Mouse (Mus musculus): Measurements from ENCODE around the gene 4930522H14Rik.

4930522H14Rik gene

DNA sequence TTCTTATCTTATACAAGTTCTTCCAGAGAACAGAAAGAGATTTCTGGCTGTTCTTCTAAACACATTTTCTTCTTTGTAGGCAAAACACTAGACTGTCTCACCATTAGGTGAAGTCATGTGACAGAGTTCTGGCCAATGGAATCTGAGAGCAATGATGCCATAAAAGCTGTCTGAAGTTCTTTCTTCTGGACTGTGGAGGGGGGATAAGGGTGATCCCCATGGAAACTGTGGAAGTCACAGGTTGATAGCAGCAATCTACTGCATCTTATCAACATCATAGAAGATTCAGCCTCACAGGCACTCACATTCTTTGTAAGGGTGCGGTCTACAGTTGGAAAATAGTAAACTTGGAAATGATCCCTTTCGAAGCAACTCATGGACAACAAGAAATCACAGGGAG is at the start of gene 4930522H14Rik:
TSS of gene 4930522H14Rik (minus strand) at position 187 of the 400 bp plus-strand sequence.
- in situ Hi-C loops (cut with MseI, MboI): no loop called here

DNA sequence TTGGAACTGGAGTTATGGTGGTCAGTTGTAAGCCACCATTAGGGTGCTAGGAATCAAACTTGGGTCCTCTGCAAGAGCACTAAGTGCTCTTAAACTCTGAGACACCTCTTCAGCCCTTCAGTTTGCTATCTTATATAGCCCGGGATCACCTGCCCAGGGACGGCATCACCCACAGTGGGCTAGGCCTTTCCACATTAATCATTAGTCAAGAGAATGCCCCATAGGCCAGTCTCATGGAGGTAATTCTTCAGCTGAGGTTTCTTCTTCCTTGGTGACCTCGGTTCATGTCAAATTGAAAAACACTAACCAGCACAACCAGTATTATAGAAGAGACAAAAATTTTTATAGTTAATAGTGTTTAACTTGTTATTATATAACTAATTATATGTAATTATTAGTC is 47.3 kb upstream of the 4930522H14Rik start:
- in situ Hi-C loops (cut with MseI, MboI): no loop called here

DNA sequence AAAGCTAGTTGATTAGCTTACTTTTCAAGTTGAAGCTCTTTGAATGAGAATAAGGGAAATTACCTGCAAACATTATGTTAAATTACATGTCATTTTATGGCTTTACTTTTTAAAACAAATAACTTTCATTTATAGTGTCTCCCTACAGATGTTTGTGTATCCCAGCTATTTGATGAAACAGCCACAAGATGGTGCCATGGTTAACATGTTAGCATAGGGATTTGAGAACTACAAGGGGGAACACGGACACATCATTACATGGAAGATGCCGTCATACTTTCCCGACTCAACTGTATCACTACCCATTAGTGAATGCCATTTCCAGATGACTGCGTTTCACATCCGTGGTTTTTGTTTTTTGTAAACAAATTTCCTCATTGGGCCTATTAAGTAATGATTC is 45.8 kb upstream of the 4930522H14Rik start:
- in situ Hi-C loops (cut with MseI, MboI): no loop called here

GRCm38 (mm10) chr4:109574845-109575244 is 43.7 kb upstream of the 4930522H14Rik start:
- in situ Hi-C loops (cut with MseI, MboI): no loop called here

- in situ Hi-C loops (cut with MseI, MboI): no loop called here
Measured at GRCm38 (mm10) chr4:109574331-109574730, 43.2 kb upstream of the 4930522H14Rik start.

DNA sequence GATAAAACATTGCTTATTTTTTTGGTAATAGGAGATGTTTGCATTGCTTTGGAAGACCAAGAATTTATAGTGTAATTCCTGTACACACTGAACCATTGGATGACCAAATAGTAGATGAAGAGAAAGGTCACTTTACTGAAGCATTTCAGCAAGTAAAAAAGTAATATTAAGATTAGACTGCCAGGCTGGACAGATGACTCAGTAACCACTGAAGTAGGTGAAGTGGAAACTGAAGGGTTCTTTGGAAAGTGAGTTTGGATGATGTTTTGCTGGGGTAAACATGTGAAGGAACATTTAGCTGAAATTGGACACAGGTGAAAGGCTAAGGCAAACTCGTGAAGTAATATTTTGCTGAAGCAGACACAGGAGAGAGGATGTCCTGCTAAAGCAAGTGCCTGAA is 41.5 kb upstream of the 4930522H14Rik start:
- in situ Hi-C loops (cut with MseI, MboI): no loop called here

DNA sequence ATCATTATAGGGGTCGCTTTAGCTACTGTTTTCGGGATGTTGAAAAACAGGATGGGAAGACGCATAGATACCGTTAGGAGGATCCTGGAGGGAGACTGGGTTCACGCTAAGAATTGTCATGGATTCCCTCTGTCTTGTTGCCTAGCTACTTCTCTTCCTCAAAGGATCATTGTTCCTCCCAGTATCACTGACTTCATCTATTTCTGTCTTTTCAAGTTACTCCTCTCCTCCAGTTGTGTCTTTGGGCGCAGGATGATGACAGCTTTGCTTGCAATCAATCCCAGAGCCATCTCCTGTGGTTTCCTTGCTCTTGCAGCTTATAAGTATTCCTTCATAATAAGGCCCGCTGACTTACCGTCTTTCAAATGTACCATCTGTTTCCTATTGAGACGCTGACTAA is 38.3 kb upstream of the 4930522H14Rik start:
- in situ Hi-C loops (cut with MseI, MboI): no loop called here

DNA sequence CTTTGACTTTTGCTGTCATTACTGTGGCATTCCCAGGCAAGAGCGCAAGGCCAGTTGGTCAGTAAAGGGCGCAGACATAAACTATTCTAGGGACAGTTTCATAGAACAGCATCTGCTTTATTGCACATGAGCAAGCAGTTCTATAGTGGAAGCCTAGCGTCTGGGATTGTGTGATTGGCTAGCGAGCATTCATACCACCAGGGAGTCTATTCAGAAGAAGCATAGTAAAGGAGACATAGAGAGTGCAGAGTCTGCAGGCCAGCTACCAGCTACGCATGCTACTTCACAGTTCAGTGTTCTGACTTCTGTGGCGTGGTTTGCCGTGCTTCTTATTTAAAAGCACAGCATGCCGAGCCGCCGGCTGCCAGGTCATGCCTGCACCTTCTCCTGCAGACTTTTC is 37.9 kb upstream of the 4930522H14Rik start:
- in situ Hi-C loops (cut with MseI, MboI): no loop called here

DNA sequence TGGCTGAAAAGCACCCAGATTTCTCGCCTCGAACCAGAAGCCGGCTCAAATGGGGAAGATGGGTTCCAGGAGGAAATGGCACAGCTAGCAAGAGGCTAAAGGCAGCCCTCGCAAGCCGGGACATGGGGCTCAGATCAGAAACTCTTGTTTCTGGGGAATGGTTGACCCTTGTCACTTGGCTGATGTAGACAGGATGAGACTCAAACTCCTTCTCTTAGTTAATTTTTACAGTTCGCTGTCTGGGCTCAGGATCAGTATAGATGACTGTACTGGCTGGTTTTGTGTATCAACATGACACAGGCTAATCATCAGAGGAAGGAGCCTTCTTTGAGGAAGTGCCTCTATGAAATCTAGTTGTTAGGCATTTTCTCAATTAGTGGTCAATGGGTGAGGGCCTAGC is 33.6 kb upstream of the 4930522H14Rik start:
- in situ Hi-C loops (cut with MseI, MboI): no loop called here

DNA sequence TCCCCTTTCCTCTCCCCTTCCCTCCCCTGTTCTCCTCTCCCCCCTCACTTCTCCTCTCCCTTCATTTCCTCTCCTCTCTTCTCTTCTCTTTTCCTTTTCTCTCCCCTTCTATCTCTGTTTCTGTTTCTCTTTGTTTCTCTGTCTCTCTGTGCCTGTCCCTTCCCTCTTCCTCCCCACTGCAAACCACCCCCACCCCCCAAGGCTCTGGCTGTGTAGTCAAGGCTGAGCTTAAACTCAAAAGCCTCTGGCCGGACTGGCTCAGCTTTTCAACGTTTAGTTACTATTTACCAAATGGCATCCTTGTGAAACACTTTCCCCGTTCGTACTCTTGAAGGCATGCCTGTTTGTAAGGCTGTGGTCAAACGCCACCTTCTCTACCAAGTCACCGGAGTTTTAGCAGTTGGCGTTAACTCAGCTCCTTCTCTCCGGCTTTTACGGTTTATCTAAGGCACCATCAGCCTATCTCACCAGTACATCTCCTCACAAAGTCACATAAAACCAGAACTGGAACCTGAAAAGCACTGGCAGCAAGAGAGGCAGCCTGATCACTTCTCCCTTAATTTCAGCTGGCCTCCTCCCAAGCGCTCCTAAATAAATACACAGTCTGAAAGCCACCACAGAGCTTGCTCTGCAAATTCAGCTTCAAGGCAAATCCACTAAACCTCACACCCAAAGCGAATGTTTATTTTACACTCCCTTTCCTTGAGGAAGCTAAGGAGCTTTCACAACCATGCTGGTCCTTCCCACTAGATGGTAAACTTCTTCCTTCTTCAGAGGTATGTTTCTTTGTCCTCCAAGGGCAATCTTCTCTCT is 19.4 kb upstream of the 4930522H14Rik start:
- in situ Hi-C loops (cut with MseI, MboI): no loop called here

DNA sequence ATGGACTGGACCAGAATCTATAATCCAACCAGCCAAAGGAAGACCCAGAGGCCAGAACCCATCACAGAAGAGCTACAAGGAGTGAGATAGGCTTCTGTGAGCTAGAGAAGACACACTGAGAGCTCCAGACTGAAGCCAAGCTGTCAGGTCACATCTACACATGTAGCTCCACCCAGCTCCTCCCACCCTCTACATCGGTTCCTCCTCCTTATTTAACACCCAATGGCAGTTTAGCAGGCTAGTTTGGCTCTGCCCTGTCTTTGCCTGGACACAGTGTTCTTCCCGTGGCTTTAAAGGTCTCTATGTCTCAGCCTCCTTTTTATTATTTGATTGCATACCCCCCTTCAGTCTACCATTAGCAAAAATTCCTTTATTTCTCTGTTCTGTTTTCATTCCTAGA is 16.2 kb upstream of the 4930522H14Rik start:
- in situ Hi-C loops (cut with MseI, MboI): no loop called here

GRCm38 (mm10) chr4:109546538-109546937 is 15.4 kb upstream of the 4930522H14Rik start:
- in situ Hi-C loops (cut with MseI, MboI): no loop called here

DNA sequence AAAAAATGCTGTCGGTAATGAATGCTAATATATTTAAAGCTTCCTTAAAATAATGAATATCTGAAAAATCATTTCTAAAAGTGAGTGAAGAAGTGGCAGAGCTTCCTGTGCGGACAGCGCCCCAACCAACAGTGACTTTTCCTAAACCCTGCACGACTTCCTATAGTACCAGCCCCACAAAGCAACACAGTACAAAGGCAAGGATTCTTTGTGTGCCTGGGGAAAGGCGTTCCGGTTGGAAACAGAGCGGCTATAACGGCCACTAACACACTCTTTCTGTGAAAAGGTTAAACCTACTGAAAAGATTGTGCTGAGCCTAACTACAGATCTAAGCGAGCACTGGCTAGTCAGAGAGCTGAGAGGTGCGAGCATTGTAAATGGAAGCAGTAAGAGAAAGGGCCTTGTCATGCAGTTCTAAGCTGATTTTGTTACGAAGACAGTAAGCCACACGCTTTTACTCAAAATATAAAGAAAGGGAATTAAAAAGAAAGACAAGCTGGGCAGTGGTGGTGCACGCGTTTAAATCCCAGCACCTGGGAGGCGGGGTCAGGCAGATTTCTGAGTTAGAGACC is 766 bp downstream of the 4930522H14Rik start:
- in situ Hi-C loops (cut with MseI, MboI): no loop called here

GRCm38 (mm10) chr4:109504885-109505284 is 26.2 kb downstream of the 4930522H14Rik start:
- in situ Hi-C loops (cut with MseI, MboI): no loop called here

DNA sequence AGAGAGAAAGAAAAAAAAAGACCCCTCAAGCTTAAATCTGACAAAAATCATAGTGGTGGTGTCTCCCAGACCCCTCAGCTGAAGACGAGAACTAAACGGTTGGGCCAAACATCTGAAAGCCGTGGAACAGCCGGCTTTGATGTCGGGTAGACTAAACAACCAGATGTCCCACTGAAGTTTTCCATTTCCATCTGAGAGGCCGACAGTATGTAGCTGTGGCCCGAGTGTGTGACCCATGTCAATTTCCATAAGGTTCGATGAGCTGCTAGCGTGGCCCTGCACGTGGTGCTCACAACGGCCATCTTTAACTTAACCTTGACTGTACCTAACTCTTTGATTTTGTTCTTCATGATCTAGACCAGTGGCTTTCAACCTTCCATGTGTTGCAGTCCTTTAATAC is 32.6 kb downstream of the 4930522H14Rik start:
- in situ Hi-C loops (cut with MseI, MboI): no loop called here

- in situ Hi-C loops (cut with MseI, MboI): no loop called here
Measured at GRCm38 (mm10) chr4:109493581-109493980, 37.5 kb downstream of the 4930522H14Rik start.

DNA sequence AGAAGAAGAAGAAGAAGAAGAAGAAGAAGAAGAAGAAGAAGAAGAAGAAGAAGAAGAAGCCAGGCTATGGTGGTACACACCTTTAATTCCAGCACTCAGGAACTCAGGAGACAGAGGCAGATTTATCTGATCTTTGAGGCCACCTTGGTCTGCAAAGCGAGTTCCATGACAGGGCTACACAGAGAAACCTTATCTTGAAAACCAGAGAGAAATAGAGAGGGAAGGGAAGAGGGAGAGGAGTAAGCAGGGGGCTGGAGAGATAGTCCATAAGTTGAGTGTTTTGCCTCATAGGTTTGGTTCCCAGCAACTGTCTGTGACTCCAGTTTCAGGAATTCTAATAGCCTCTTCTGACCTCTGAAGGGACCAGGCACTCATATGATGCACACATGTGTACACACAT is 42.3 kb downstream of the 4930522H14Rik start:
- in situ Hi-C loops (cut with MseI, MboI): no loop called here

DNA sequence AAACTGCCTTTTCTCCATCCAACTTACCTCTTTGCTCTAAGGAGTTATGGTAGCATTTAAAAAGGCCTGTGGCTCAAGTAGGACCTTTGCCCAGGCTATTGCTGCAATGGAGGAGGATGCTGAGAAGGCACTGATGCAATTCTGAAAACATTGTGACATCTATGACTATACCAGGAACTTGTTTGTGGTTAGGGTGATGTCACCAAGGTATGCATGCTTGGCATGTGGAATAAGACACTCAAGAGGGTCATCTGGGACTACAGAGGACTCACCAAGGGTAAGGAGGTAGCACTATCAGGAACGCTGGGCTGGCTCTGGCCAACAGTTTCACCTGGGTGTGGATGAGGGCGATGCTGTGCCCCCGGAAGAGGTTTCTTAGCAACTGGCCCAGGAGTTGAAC is 46.5 kb downstream of the 4930522H14Rik start, which contains the start of gene Rnf11:
TSS of gene Rnf11 (minus strand) at position 108 of the 400 bp plus-strand sequence.
- in situ Hi-C loops (cut with MseI, MboI): no loop called here

GRCm38 (mm10) chr4:109482701-109483100 is 48.4 kb downstream of the 4930522H14Rik start:
- in situ Hi-C loops (cut with MseI, MboI): no loop called here

DNA sequence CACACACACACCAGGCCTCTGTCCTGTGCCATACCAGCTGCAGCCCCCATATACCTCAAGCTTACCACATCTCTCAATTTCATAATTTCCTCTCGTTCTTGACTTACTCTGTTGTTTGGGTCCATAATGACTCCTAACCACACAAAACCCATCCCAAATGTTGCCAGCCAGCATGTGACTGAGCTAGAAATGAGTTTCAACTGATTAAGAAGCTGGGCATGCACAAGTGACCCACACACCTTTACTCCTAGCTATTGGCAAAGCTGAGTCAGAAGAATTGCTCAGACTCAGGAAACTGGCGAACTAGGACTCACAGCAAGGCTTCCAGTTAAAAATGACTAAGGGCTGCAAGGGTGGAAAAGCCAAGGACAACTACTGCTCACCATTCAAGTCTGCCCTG is 49.7 kb downstream of the 4930522H14Rik start:
- in situ Hi-C loops (cut with MseI, MboI): no loop called here

GRCm38 (mm10) chr4:109477454-109477853 is 53.6 kb downstream of the 4930522H14Rik start:
- in situ Hi-C loops (cut with MseI, MboI): no loop called here

GRCm38 (mm10) chr4:109476554-109477014 is 54.5 kb downstream of the 4930522H14Rik start:
- in situ Hi-C loops (cut with MseI, MboI): no loop called here
